Mouse (Mus musculus): ENCODE data around the gene Dcbld2. TPM values are rescaled to one million over a fixed set of nuclear protein-coding genes. Genes with fewer than 3 reads are reported as not detected.

Gene Dcbld2
- polyA plus RNA-seq, 2 experiments: 0.84 to 2.6 TPM

DNA sequence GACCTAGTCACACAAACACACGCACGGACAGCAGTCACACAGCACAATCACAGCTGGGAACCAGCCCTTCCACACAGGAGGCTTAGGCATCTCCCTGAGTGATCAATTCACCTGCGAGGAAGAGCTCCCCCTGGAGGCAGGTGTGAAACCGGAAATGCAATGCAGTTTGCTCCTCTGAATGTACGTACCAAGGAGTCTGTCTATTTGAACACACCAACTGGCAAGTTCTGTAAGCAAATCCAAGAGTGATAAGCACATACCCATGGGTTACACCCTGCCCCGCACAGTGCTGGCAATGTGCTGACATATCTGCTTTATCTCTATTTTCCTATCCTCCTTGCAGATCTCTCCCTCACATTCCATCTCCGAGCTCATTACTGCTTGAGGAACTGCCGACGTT lies 106.3 kb downstream of the Dcbld2 start:
- no peaks in the 10 kb centered on the region for H3K9me3 ChIP-seq (ENCODE audit: control insufficient read depth, low read length)
- peak overlapping the region; percentile 81 for H3K27ac ChIP-seq
- peak; percentile 97 for TF ChIP-seq CTCF (IDR thresholded peaks at IDR 0.05; ENCODE audit: low read depth)
- TF ChIP-seq EP300 (IDR thresholded peaks at IDR 0.05; ENCODE audit: low read depth): peak; percentile 77
- peak overlapping the region; percentile 18 to 28; a peak in 3 of 4 replicates for H3K4me3 ChIP-seq (ENCODE audit: insufficient read depth in 1 of 2, low read depth in 2 of 2, low read length in 2 of 2)
- WGBS (ENCODE audit: insufficient replicate concordance): 35% methylated on average over 9 of the region's 9 CpGs
- H3K9ac ChIP-seq (replicated peaks): peak overlapping the region; percentile 19
- no peaks in the 10 kb centered on the region for H3K27me3 ChIP-seq (ENCODE audit: control insufficient read depth, insufficient read depth, low read length)
- peak overlapping the region; percentile 67 for H3K4me2 ChIP-seq (ENCODE audit: low read depth)
- ATAC-seq (ENCODE audit: insufficient read depth): peak; percentile 94
- peaks cover 34 to 41% of the 10 kb centered on the region in 2 experiments for H3K4me1 ChIP-seq (replicated peaks; ENCODE audit: control insufficient read depth in 2 of 2, insufficient read depth in 2 of 2, low read length in 1 of 2)
- H3K36me3 ChIP-seq (replicated peaks; ENCODE audit: control insufficient read depth, insufficient read depth, low read depth): peaks cover 4% of the 10 kb centered on the region; the same call in 1 of the 2 replicates
- DNase-seq (ENCODE audit: low read depth in 3 of 3, low spot score in 3 of 3): peak; percentile 79 to 87 (median 82)

DNA sequence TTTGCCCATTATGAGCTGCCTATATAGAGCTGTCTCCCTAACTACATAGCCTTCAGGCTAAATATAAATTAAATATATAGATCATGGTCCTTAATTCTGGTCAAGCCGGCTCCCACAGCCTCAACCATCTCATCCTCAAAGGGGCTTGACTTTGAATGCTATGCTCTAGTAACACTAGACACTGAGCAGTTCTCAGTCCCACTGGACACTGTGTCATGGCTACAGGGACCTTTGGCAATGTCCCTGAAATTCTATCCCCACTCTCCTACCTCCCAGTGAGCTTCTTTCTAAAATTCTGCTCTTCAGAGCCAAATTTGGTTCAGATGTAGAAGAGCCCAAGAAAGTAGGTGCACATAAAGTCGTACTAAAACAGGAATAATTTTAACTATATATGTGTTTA lies 107.9 kb downstream of the Dcbld2 start:
- 89% methylated on average over 2 of the region's 2 CpGs for WGBS (ENCODE audit: insufficient replicate concordance)
- no peaks in the 10 kb centered on the region for H3K9me3 ChIP-seq (ENCODE audit: control insufficient read depth, low read length)
- H3K27me3 ChIP-seq (ENCODE audit: control insufficient read depth, insufficient read depth, low read length): no peaks in the 10 kb centered on the region
- H3K27ac ChIP-seq: peak overlapping the region; percentile 7
- TF ChIP-seq CTCF (IDR thresholded peaks at IDR 0.05; ENCODE audit: low read depth) (no peak), EP300 (IDR thresholded peaks at IDR 0.05; ENCODE audit: low read depth) (no peak)
- H3K36me3 ChIP-seq (replicated peaks; ENCODE audit: control insufficient read depth, insufficient read depth, low read depth): peaks cover 4% of the 10 kb centered on the region; the same call in 1 of the 2 replicates
- no peak overlapping the region for H3K4me3 ChIP-seq (ENCODE audit: insufficient read depth in 1 of 2, low read depth in 2 of 2, low read length in 2 of 2)
- no peak overlapping the region for H3K9ac ChIP-seq (replicated peaks)
- ATAC-seq (ENCODE audit: insufficient read depth): no peak
- H3K4me2 ChIP-seq (ENCODE audit: low read depth): no peak overlapping the region
- H3K4me1 ChIP-seq (replicated peaks; ENCODE audit: control insufficient read depth in 2 of 2, insufficient read depth in 2 of 2, low read length in 1 of 2): peaks cover 45 to 46% of the 10 kb centered on the region in 2 experiments
- no peak for DNase-seq (ENCODE audit: low read depth in 3 of 3, low spot score in 3 of 3)

GRCm38 (mm10) chr16:58516960-58517798 lies 108.9 kb downstream of the Dcbld2 start:
- no peak overlapping the region for H3K4me3 ChIP-seq (ENCODE audit: insufficient read depth in 1 of 2, low read depth in 2 of 2, low read length in 2 of 2)
- H3K27ac ChIP-seq: no peak overlapping the region
- ATAC-seq (ENCODE audit: insufficient read depth) (no peak), DNase-seq (ENCODE audit: low read depth in 3 of 3, low spot score in 3 of 3) (no peak)
- peaks cover 4% of the 10 kb centered on the region; the same call in 1 of the 2 replicates for H3K36me3 ChIP-seq (replicated peaks; ENCODE audit: control insufficient read depth, insufficient read depth, low read depth)
- WGBS (ENCODE audit: insufficient replicate concordance): 82% methylated on average over 7 of the region's 7 CpGs
- peaks cover 45 to 47% of the 10 kb centered on the region in 2 experiments for H3K4me1 ChIP-seq (replicated peaks; ENCODE audit: control insufficient read depth in 2 of 2, insufficient read depth in 2 of 2, low read length in 1 of 2)
- TF ChIP-seq EP300 (IDR thresholded peaks at IDR 0.05; ENCODE audit: low read depth): no peak
- TF ChIP-seq CTCF (IDR thresholded peaks at IDR 0.05; ENCODE audit: low read depth): no peak
- H3K27me3 ChIP-seq (ENCODE audit: control insufficient read depth, insufficient read depth, low read length): no peaks in the 10 kb centered on the region
- H3K9me3 ChIP-seq (ENCODE audit: control insufficient read depth, low read length): no peaks in the 10 kb centered on the region
- no peak overlapping the region for H3K4me2 ChIP-seq (ENCODE audit: low read depth)
- H3K9ac ChIP-seq (replicated peaks): no peak overlapping the region

Other genes starting within 250 kb of the Dcbld2 start
- 6.7 and 10.4 TPM in 2 replicates for gene St3gal6, start 115.8 kb downstream of the Dcbld2 start, polyA plus RNA-seq (2012; rRNA removed)
- gene St3gal6, start 115.8 kb downstream of the Dcbld2 start, polyA plus RNA-seq (2014; fragmentation: Nextera tagmentation; extraction: Ambion mirVana): 25.4 and 25.6 TPM in 2 replicates
- not detected in 2 replicates for gene Gm813, start 208.5 kb downstream of the Dcbld2 start, polyA plus RNA-seq (2012; rRNA removed)
- gene Gm813, start 208.5 kb downstream of the Dcbld2 start, polyA plus RNA-seq (2014; fragmentation: Nextera tagmentation; extraction: Ambion mirVana): not detected in 2 replicates
- not detected in 2 replicates for gene E330017A01Rik, start 230.3 kb downstream of the Dcbld2 start, polyA plus RNA-seq (2012; rRNA removed)
- not detected in 2 replicates for gene E330017A01Rik, start 230.3 kb downstream of the Dcbld2 start, polyA plus RNA-seq (2014; fragmentation: Nextera tagmentation; extraction: Ambion mirVana)

All from liver, embryonic 14.5 days (tissue).